Mouse (Mus musculus): ENCODE results near the gene Fcho1.
"Not testable (repeated sequence)": the region's sequence is repeated elsewhere in the genome, so short reads cannot be mapped to it uniquely, and the experiment has no call there.

Gene Fcho1

DNA sequence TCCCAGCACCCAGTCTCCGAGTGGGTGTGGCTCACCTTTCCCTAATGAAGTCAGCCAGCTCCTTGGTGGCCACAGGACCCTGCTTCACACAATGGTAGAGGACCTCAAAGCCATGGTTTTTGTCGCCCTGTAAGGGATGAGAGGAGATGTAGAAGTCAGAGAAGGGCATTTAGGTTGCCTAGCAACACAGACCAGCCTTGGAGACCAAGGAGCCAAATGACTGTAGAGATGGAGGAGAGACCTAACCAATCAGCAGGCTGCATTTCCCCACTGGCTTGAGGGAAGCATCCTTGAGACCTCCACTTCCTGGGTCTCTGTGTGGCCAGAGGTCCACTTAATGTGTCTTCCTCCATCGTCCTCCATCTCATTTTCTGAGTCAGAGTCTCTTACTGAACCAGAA is 7.3 kb downstream of the Fcho1 start:
- no peak for DNase-seq (ENCODE audit: low read depth, low spot score)

DNA sequence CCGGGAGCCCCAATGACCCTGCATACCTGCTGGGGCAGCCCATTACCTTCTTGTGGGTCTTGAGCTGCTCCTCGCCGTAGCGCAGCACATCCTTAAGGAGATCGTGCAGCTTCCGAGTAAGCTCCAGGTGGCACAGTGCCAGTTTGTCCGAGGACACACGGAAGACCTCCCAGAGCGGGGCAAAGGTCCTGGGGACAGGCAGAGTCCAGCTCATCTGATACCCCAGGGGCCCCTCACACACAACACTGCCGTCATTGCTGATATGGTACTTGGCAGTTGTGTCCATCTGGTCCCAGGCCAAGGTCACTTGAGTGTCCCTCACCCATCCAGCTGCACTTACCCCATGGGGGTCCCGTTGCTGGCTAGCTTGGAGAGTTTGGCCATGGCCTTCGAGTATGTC is 8.4 kb downstream of the Fcho1 start:
- DNase-seq (ENCODE audit: low read depth, low spot score) = no peak

GRCm38 (mm10) chr8:71716561-71717053 is 8.9 kb downstream of the Fcho1 start:
- no peak for DNase-seq (ENCODE audit: low read depth, low spot score)

- no peak for DNase-seq (ENCODE audit: low read depth, low spot score)
These were observed 10.0 kb downstream of the Fcho1 start for GRCm38 (mm10) chr8:71715531-71715930.

DNA sequence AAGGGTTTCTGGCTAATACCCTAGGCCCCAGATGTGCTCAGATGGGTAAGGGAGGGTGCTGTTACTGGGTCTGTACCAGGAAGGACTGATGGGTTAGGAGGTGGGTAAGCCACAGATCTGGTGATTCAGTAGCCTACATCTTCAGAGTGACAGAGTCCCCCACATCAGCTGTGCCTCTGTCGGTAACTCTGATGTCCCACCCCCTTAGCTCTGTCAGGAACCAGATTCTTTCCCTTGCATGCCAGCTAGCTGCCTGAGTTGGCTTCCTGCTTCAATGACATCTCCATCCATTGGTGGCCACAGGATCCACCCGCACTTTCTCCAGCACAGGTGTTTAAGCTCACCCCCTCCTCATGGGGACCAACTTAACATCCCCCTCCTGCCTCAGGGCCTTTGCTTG is 13.9 kb downstream of the Fcho1 start:
- DNase-seq (ENCODE audit: low read depth, low spot score) = no peak

DNA sequence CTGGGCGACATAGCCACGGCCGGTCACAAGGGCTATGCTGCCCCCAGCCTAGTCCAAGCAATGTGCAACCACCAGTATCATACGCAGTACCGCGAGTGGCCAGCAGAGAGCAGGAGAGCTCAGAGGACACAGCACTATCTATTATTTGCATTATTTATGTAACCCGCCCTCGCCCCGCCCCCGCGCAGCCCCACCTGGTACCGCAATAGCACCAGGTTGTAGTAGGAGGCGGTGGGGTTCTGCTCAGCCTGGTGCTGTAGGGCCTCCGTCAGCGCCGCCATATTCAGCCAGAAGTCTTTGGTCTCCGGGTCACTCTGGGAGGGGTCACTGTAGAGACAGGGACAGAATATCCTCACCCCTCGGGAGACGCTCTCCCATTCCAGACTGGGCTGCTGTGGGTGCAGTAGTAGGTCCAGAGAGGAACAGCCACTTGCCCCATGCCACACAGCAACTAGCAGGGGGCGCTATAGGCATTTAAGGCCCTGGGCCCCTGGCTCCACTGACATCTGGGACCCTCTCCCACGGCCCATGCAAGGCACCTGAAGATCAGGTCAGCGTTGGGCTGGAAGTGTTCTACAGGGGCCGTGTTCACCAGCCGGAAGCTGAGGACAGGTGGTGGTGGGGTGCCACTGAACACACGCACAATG is 15.6 kb downstream of the Fcho1 start:
- DNase-seq (ENCODE audit: low read depth, low spot score) = peak; percentile 86

DNA sequence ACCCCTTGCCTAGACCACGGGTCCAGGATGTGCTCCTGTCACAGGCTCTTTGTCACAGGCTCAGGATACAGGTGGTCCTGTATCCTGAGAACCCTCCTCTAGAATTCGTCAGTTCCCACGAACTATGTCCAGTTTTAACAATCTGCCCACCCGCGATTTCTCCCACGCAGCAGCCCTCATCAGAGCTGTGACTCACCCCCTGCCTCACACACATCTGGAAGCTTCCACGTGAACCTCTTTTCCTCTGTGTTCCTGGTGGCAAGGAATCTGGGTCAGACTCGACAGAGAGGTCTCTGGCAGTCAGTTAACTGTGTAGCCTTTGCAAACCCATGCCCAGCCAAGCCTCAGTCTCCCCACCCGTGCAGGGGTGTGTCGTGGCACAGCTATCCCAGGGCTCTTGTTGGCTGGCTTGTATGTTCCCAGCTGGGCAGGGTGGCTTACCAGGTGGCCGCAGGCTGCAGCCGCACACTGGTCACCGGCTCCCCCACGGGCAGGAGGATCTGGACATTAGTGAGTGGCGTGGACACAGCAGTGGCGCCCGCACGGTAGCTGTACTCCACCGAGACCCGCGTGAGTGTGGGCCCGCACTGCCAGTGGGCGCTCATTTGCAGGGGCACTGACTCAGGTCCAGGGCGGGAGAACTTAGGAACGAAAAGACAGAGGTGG is 16.2 kb downstream of the Fcho1 start:
- DNase-seq (ENCODE audit: low read depth, low spot score) = no peak

DNA sequence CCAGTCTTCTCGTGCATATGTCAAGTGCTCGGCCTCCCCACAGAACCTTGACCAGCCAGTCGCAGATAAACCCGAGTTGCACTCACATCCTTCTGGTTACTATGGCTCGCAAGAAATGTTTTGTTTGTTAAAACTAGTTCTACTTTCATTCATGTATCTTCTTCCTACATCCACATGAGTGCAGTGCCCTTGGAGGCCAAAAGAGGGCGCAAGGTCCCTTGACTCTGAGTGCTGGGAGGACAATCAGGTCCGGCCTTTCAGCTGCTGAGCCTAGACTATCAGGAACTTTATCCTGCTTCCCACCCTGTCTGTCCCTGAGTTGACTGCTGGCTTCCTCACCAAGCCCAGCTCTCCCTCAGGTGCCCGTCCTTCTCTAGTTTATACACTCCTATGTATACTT is 17.6 kb downstream of the Fcho1 start:
- DNase-seq (ENCODE audit: low read depth, low spot score) = peak; percentile 83

DNA sequence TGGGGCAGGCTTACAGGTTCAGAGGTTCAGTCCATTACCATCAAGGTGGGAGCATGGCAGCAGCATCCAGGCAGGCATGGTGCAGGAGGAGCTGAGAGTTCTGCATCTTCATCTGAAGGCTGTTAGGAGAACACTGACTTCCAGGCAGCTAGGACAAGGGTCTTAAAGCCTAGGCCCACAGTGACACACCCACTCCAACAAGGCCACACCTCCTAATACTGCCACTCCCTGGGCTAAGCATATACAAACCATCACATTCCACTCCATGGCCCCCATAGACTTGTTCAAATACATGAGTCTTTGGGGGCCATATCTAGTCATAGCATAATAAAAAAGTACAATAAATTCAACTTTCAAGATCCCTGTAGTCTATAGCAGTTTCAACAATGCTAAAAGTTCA is 22.1 kb downstream of the Fcho1 start:
- DNase-seq (ENCODE audit: low read depth, low spot score) = not testable (repeated sequence)

GRCm38 (mm10) chr8:71702923-71703322 is 22.6 kb downstream of the Fcho1 start:
- no peak for DNase-seq (ENCODE audit: low read depth, low spot score)

GRCm38 (mm10) chr8:71702087-71702432 is 23.5 kb downstream of the Fcho1 start:
- peak; percentile 60 for DNase-seq (ENCODE audit: low read depth, low spot score)

GRCm38 (mm10) chr8:71701414-71702086 is 24.0 kb downstream of the Fcho1 start, which contains the start of gene B3gnt3:
Gene B3gnt3, minus strand, starts transcription at chr8:71701789.
- peak; percentile 32 for DNase-seq (ENCODE audit: low read depth, low spot score)

DNA sequence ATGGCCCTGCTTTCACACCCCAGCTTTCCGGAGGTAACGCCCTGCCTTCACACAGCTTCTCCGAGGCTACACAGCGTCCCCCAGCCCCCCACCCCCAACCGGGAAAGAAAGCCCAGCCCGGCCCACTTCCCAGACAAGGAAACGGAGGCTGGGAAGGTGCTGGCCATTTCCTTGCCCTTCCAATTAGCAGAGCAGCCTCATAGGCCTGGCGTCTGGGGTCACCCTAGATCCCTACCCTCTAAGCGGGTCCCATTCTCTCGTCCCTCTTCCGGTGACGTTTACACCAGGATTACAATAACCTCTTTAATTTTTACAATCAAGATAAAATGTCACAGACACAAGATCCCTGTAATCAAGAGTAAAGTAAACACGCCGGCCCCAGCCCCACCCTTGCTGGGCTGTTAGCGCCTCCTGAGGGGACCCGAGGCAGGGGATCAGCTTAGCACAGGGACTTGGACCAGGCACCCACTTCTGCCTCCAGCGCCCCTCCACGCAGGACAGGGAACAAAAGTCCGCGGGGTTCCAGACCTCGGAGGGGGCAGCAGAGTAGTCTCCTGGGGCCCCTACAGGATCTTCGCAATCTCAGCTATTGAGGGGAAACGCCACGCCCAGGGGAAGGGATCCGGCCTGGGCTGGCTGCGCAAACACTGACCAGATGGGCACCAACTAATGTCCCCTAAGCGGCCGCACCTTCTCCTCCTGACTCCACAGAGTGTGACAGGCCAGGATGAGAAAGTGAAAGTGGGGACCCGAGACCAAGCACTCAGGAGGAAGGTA is 24.8 kb downstream of the Fcho1 start:
- DNase-seq (ENCODE audit: low read depth, low spot score) = peak; percentile 32

DNA sequence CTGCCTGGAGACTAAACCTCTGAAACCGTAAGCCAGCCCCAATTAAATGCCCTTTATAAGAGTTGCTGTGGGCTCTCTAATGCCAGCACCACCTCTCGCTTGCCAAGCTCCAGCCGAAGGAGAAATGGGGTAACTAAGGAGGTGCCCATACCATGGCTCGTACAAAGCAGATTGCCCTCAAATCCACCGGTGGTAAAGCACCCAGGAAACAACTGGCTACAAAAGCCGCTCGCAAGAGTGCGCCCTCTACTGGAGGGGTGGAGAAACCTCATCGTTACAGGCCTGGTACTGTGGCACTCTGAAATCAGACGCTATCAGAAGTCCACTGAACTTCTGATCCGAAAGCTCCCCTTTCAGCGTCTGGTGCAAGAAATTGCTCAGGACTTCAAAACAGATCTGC is 30.1 kb downstream of the Fcho1 start:
- DNase-seq (ENCODE audit: low read depth, low spot score) = peak; percentile 55

DNA sequence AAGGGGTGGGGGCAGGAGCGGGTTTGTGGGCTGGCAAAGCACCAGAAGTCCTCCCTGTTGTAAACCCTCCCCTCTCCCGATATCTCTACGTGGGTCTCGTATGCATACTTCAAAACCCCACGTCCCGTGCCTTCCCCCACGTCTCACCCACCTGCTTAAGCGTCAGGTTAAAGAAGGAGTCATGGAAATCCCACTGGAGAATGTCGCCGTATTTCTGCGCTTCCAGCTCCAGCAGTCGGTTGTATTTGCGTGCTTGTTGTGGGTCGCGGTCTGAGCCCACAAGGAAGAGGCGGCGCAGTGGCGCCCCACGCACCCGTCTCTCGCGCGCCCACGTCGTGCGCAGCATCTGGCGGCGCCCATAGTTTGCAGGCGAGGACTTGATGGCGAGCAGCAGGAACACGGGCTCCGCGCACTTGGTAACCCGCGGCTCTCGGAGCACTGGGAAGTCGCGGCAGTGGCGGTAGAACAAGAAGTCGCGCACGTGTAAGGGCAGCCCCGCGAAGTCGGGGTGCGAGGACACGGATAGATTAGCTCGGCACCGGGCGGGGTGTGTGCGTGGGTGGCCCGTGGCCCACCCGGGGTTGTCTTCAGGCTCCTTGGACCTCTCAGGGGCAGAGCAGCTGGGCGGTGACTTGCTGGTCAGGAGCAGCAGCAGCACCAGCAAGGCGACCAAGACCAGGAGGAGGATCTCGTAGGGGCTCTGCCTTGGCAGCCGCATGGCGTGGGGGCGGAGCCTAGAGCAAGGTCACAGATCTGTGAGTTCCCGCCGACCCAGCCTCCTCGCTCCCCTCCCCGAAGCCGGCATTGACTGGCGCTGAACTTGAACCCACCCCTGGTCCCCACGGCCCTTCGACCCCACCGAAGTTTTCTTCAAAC is 32.1 kb downstream of the Fcho1 start:
- DNase-seq (ENCODE audit: low read depth, low spot score) = peak; percentile 68

DNA sequence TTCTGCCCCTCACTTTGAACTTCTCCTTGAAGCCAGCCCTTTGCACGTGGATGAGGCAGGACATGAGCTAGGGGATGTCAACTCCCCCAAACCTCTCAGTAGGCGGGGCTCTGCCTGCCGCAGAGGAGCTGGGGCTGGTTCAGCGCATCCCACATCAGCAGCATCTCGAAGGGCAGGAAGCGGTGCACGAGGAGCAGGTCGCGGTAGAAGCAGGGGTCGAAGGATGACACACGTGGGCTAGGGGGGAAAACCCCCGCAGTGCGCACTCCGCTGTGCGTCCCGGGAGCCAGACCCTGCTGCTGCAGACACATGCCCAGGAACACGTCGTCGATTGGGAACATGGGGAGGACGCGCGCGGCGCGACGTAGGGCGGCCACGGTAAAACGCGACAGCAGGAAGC is 33.0 kb downstream of the Fcho1 start:
- DNase-seq (ENCODE audit: low read depth, low spot score) = peak; percentile 84

DNA sequence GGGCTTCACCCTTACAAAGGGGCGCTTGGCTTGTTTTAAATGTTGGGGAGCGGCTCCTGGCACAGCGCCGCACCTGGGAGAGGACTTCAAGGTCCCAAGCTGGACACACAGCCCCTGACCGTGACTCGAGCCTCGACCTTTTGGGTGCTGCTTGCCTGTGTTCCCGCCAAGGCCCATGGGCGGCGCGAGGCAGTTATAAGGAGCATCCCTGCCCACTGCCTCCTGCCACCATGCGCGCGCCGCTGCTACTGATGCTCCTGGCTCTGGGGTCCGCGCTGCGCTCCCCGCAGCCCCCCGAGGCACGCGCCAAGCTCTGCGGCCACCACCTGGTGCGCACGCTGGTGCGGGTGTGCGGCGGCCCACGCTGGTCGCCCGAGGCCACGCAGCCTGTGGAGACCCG is 36.5 kb downstream of the Fcho1 start, which contains the start of gene Insl3:
Gene Insl3, plus strand, starts transcription at position 187 of the 400 bp plus-strand sequence.
- no peak for DNase-seq (ENCODE audit: low read depth, low spot score)

DNA sequence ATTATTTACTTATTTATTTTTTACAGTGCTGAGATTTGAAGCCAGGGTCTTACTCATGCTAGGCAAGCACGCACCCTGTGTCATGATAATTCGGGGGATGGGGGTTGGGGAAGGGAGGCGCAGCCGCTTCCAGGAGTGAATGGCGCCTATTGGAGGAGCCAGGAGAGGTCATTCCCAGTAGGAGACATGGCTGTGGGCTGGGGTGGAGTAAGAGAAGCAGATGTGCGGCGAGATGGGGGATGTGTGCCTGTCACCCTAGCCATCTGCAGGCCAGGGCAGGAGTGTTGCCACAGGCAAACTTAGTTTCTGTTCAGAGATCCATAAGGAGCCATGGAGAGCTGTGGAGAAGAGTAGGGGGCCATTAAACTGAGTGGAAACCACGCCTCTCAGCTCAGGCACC is 37.9 kb downstream of the Fcho1 start:
- DNase-seq (ENCODE audit: low read depth, low spot score) = no peak

GRCm38 (mm10) chr8:71686143-71686734 is 39.3 kb downstream of the Fcho1 start:
- no peak for DNase-seq (ENCODE audit: low read depth, low spot score)

GRCm38 (mm10) chr8:71685573-71685972 is 39.9 kb downstream of the Fcho1 start:
- DNase-seq (ENCODE audit: low read depth, low spot score) = no peak

- DNase-seq (ENCODE audit: low read depth, low spot score) = no peak
These were observed 40.8 kb downstream of the Fcho1 start for GRCm38 (mm10) chr8:71684701-71685100.

Measured in CD4-positive, CD25-positive, alpha-beta regulatory T cell, adult 2 months (primary cell).